Mouse (Mus musculus): Measurements from ENCODE around the gene Rasgef1b.

- TF ChIP-seq POLR2A (IDR thresholded peaks at IDR 0.05; ENCODE audit: borderline replicate concordance, control insufficient read depth, low read depth, low read length): no peak
- TF ChIP-seq CTCF (IDR thresholded peaks at IDR 0.05; ENCODE audit: control insufficient read depth, insufficient read depth, low read length): no peak
Measured at GRCm38 (mm10) chr5:99394578-99394977, 334.3 kb downstream of the Rasgef1b start.
